Comparison of ENCODE assay signal across 8 mouse cellular contexts in the genomic region with DNA sequence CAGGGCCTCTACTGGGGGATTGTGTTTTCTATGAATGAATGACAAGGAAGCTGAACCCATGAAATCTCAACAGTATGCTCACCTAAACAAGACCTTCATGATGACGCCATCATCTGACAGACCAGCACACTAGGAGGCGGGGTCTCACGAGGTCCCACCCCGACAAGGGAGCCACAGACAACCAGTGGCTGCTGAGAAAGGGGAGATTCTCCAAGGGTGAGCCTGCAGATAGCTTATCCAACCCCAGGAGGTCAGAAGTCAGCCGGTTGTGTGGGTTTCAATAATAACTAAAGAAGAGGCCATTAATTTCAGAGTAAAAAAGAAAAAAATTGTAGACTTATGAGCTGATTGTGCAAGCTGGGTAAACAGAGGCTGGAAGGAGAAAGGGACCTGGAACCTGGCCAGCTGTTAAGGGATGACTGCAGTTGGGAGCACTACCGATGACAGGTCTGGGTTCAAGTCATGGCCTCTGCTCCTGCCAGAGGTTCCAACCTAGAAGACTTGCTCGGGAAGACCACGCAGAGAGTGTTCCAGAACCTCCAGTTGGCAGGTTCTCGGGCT.
DNase-seq lines count a peak whose midpoint lies in the region; ATAC-seq lines count a peak whose summit lies in the region.

No protein-coding gene starts in this region.

- H3K79me2 ChIP-seq in macrophage (ENCODE audit: inconsistent target) = no peaks in the 10 kb centered on the region

- no peak overlapping the region for H3K4me3 ChIP-seq in kidney, embryonic 15.5 days (replicated peaks)
- H3K4me3 ChIP-seq in forebrain, embryonic 16.5 days (replicated peaks; ENCODE audit: low read length) = no peak overlapping the region
- H3K4me3 ChIP-seq in macrophage (ENCODE audit: inconsistent target) = no peak overlapping the region

- no peaks in the 10 kb centered on the region for H3K9me3 ChIP-seq in kidney, embryonic 15.5 days (replicated peaks)
- H3K9me3 ChIP-seq in forebrain, embryonic 16.5 days (ENCODE audit: control insufficient read depth, low read length) = no peaks in the 10 kb centered on the region

- H3K9ac ChIP-seq in kidney, embryonic 15.5 days = peak overlapping the region; percentile 66; the same call in 1 of the 2 replicates
- H3K9ac ChIP-seq in forebrain, embryonic 16.5 days (replicated peaks; ENCODE audit: low read depth, low read length) = no peak overlapping the region

- intact Hi-C loops in left cerebral cortex, postnatal 14 days (cut with DNase I) = no loop called here

- peaks cover 85% of the 10 kb centered on the region for H3K4me1 ChIP-seq in kidney, embryonic 15.5 days
- H3K4me1 ChIP-seq in forebrain, embryonic 16.5 days (replicated peaks; ENCODE audit: control insufficient read depth, insufficient read depth, low read length) = peaks cover 65% of the 10 kb centered on the region

- H3K4me2 ChIP-seq in kidney, embryonic 15.5 days = no peak overlapping the region; the same call in 1 of the 2 replicates
- no peak overlapping the region for H3K4me2 ChIP-seq in forebrain, embryonic 16.5 days (ENCODE audit: low read length)

- H3K36me3 ChIP-seq in kidney, embryonic 15.5 days = no peaks in the 10 kb centered on the region
- no peaks in the 10 kb centered on the region for H3K36me3 ChIP-seq in forebrain, embryonic 16.5 days (ENCODE audit: control insufficient read depth, insufficient read depth)
- H3K36me3 ChIP-seq in macrophage (ENCODE audit: inconsistent target) = no peaks in the 10 kb centered on the region

- H3K27ac ChIP-seq in kidney, embryonic 15.5 days = peak overlapping the region; percentile 97
- peak overlapping the region; percentile 96 for H3K27ac ChIP-seq in forebrain, embryonic 16.5 days (ENCODE audit: low read length)
- 0 out of 2 replicates have a peak overlapping the region, but pooled peaks have one; percentile 52 for H3K27ac ChIP-seq in macrophage

- DNase-seq in kidney, adult 18-20 months = no peak
- peak; percentile 63 for DNase-seq in ZHBTc4 (ENCODE audit: low read depth, low spot score)
- DNase-seq in frontal cortex, postnatal 36 days (ENCODE audit: low spot score in 2 of 2) = no peak
- DNase-seq in left cerebral cortex, postnatal 14 days (ENCODE audit: low spot score in 2 of 2) = no peak
- DNase-seq in urinary bladder, postnatal 10 days (ENCODE audit: low spot score) = no peak

- H3K27me3 ChIP-seq in kidney, embryonic 15.5 days = no peaks in the 10 kb centered on the region
- H3K27me3 ChIP-seq in forebrain, embryonic 16.5 days (replicated peaks; ENCODE audit: control insufficient read depth, insufficient read depth, low read length) = no peaks in the 10 kb centered on the region

- 59% methylated on average over 9 of the region's 9 CpGs for WGBS in kidney, embryonic 15.5 days
- WGBS in forebrain, embryonic 16.5 days = 60% methylated on average over 9 of the region's 9 CpGs
- 92% methylated on average over 9 of the region's 9 CpGs for WGBS in macrophage (ENCODE audit: missing documents)

- no peak for ATAC-seq in kidney, embryonic 15.5 days (replicated peaks; ENCODE audit: low FRiP score)
- no peak for ATAC-seq in forebrain, embryonic 16.5 days
